Mouse (Mus musculus) cerebellum, postnatal 4 days (tissue): ENCODE measurements around the gene Ghr.

Source experiments
- DNase-seq, 2 experiments: peaks; one replicate each; pipeline ENCODE4 v3.0.0; 2022; ENCODE audit warnings: low spot score in 2 of 2, mixed read lengths in 1 of 2

Ghr gene

DNA sequence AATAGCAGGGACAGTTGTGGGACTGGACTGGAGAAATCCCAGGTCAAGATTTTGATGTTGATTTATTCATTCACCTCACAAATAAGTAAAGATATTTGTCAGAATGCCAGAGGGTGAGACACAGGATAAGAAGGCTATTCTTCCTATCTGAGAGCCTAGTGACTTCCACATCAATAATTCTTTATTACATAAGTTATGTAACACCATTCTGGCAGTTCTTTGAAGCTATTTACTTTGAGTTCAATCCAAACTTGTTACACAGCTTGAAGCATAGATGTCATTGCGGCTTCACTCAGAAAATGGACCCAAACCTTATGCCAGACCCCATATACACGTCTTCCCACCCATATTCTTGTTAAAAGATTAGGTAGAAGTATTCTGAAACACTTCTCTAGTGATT, 133.7 kb downstream of the Ghr start:
- DNase-seq, result no peak

DNA sequence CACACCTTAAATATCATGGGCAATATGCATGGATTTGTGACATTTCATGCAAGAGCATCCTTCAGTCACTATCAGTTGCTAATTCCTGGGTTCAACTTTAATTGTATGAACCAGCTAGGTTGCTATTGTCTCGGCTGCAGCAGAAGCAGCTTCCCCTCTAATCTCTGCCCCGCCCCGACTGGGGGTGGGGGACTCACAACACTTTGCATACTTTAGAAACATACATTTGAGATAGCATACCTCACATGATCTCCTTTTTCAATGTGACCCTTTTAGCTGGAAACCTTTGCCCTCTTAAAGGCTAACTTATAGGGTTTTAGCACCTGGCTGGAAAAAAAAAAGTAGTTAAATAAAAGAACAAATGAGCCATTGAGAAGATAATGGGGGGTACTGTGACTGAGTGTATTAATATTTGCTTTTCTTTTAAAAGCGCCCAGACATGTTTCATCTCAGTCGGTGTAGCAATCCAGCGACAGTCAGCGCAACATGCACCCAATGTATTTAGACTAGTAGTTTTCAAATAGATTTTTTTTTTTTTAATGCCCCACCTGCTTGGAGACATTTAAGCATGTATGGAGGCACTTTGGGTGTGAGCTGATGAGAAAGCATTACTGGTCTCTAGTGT, 137.9 kb downstream of the Ghr start:
- DNase-seq, result no peak

DNA sequence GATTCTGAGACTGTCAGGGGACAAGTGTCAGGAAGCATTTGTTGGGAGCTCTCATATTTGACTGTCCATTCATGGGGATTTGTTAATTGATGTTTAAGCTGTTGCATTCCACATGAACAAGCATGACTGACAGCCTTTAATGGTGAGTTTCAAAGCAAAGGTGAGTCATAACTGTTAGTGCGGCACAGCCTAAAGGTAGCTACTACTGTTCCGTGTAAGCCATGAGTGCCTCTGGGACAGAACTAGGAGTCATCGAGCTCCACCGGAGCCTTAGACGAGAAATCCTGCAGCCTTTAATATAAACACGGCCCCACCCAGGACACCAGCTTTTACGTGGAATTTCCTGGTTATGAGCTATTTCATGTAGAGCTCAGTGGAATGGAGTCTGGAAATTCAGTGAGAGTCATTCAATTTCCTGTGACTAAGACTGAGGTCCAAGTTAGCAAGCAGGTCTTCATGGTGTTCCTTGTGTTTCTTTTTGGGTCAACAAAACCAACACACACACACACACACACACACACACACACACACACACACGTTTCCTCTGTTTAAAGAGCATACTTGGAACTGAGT, 138.8 kb downstream of the Ghr start:
- no peak for DNase-seq

DNA sequence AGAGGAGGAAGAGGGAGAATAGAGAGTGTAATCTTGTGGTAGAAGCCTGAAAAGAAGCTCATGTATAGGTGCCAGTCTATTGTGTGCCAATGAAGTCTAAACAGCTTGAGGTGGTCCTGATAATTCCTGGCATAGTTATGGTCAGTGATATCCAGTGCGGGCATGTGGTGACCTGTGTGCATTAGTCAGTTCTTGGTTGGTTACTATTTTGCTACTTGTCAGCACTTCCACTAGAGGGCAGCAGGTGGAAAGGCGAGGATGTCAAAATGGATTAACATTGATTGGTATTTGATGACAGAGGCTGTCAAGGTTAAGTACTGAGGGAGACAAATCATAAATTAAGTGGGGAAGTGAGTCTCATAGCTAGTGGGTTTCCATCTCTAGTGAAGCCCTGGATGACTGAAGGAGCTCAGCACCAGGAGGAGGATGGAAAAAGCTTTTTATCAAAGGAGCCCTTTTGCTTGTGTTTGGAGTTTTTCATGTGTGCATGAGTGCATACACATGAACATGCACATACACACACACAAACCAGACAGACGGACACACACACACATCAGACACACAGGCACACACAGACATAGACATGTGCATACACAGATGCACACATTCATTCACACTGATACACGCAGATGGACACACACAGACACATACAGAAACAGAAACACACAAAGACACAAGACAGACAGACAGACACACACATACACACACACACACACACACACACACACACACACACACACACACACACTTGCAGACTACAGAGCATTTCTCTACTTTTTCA, 141.6 kb downstream of the Ghr start:
- peak in 1 of 2 experiments; percentile 8 for DNase-seq

DNA sequence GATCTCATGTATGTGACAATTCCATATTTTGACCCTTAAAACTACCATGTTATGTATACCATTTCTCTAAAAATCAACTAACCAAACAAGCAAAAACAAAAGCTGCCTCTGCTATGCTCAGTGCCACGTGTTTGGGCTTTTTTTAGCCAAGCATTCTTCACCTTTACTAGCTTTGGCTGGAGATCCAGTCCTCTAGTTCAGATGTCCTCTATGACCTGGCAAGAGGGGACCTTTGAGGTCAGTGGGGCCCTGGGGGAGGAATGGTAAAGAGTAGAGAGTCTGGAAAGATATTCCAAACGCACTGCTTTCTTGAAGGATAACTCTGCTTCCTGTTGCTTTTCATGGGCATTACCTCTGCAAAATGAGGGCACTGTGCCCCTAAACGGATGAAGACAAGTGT, 145.9 kb downstream of the Ghr start:
- no peak for DNase-seq

DNA sequence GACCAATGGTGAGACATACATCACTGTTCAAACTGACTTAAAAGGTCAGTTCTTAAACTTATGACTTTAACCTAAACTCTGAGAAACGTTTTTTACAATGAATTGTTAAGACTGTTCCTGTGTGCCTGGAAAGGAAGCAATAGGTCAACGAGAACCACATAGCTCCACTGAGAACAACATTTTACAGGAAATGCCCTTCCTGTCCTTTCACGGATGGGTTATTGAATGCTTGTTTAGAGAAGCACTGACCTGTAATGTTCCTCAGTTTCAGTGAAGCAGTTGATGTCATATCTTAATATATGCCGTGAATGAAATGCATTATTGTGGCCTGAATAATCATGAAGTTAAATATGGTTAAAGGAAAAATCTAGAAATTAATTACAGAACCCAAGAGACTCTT, 147.7 kb downstream of the Ghr start:
- no peak for DNase-seq

DNA sequence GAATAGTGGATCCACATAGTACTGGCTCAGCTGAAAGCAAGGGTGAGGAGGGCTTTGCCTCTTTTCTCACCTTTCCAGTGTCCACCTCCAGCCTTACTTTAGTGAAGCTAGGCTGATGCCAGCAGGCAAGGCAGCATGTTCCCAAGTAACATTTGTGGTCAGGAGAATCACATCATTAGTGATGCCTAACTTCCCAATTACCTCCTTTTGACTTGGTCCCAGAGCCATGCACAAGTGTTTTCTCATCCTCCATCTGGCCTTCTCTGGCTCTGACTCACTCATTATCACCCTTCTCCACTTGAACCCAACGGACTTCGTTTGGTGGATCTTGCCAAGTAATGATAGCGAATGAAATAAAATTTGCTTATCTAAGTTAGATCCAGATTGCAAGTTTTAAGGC, 148.8 kb downstream of the Ghr start:
- DNase-seq, result peak in 1 of 2 experiments; percentile 5

DNA sequence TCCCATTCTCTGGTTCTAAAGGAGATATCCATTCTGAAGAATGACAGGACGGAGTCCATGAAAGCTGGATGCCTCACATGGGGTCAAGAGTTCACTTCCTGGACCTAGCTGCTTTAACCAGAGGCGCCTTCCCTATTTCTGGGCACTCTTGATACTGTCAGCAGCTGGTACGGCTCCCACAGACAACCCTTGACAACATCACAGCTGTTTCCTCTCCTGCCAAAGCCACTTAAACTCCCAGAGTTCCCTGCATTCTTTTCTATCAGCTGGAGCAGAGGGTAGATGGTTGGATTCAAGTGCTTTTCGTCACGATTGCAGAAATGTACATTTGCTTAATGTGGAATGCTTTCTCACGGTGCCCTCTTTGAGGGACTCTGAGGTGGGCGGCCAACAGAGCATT, 150.0 kb downstream of the Ghr start:
- no peak for DNase-seq

DNA sequence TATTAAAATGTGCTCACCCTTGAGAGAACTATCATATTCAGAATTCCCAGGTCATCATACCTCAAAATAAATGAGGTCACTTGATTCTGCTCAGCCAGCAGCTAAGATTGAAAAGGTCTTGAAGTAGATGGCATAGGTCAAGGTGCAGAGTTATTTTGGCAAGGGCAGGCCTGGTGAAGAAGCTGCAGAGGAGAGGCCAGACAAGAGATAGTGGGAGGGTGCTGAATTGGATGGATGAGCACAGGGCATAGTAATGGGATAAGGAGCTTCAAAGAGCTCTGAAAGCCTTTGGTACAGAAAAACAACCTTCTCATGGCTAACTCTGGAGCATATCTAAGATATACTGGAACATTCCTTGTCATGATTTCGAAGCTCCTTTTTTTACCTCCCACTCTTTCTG, 150.5 kb downstream of the Ghr start:
- no peak for DNase-seq

DNA sequence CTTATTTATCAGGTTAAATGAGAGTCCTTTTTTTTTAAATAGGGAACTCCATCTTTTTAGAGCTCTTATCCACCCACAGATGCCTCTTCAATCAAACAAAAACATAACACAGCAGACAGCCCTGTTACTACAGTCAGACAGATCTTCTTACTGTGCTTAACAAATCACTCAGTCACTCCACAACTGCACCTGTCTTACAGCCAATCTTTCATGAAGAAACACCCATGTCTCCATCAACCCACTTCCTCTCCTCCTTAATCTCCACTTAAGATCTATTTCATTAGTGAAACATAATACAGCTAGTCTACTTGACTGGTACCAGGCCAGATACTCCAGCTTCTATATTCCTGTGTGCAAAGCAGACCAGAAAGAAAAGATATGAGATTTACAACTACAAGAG, 153.9 kb downstream of the Ghr start:
- DNase-seq, result no peak

DNA sequence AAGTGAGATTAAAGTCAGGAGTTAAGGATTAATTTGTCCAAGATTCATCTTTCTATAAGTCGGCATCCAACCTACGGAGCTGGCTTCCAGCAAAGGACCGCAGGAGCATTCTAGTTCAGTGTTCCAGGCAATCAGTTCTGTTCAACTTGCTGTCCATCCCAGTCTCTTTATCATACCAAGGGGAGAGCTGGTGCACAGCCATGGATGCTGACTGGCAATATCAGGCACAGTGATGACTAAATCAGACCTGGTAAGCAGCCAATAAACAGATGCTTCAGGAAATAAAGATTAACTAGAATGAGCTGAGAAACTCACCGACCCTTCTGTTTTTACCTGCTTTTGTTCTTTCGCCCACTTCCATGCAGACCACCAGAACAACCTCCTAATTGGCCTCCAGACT, 154.3 kb downstream of the Ghr start:
- no peak for DNase-seq

DNA sequence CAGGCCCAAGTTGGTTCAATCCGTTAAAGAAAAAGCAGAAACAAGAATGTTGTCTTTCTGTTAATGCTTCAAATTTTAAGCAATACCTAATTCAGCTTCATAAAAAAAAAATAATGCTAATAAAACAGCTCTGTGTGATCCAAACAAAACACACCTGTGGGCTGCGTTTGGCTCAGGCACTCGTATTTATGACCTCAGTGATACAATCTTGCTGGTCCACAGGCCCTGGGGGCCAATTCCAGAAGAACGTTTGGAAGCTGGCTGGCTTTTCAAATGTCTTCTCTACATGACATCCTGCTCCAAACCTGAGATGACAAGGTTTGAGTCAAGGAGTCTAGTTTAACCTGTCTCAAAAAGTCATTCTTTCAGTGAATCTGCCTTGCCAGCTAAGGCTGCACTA, 156.9 kb downstream of the Ghr start:
- no peak for DNase-seq

DNA sequence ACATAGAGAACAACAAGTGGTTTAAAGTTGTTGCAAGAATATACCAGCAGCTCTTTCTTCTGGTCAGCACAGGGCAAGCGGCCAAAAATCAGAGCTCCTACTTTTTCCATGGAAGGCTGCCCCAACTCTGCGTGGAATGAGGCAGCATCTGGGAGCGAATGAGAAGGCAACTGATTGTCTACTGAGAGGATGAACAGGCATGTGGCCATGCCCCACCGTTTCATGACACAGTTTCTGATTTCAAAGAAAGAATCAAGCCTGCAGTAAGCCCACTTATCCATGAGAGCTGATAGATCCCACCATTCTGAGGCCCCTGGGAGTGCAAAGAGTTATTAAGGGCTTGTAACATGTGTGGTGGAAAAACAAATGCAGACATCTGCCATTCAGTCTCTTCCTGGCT, 160.1 kb downstream of the Ghr start:
- peak in 1 of 2 experiments; percentile 13 for DNase-seq

DNA sequence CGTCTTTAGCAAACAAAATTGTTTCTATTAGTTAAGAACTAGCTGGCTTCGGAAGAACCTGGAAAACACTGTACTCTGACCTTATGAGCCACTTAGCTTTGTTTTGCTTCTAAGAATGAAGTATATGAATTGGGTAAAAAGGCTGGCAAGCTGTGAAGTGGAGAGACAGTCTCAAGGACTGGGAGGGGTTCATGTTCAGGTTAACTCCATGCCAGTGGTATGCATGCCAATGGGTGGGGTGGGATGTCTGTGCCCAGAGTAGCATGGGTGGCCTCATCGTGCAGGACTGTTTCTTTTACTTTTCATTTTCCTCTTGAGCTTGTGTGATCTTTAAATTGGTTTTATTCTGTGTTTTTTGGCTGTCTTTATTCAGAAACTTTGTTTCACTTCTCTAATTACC, 165.6 kb downstream of the Ghr start:
- no peak for DNase-seq

DNA sequence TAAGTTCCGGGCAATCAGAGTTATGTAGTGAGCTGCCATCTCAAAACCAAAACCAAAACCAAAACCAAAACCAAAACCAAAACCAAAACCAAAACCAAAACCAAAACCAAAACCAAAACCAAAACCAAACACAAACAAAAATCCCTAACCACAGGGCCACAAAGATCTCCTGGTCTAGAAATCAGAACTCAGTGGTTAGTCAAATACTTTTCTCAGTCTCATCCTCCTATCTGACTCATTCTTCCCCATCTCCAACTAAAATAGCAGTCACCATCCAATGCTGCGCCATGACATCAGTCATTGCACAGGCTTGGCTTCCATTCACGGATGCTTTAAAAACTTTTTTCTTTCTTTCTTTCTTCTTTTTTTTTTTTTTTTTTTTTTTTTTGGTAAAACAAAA, 170.2 kb downstream of the Ghr start:
- no peak for DNase-seq

DNA sequence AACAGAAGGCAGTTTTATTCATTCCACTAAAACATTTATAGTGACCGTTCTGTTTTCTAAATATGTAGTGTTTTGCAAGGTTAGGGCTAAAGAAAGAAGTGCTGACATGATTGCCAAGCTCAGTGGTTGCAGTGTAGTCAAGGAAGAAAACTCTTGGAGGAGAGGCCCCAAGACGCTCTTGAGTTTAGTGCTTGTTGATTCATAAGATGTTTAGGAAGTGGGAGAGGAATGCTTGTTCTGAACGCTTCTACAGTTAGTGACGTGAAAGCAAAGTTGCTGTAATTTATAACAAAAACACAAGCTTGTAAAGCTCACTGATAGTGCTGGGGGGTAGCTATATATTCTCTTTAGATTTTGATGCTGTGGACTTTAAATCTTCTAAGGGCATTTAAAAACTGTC, 174.8 kb downstream of the Ghr start:
- DNase-seq, result no peak

DNA sequence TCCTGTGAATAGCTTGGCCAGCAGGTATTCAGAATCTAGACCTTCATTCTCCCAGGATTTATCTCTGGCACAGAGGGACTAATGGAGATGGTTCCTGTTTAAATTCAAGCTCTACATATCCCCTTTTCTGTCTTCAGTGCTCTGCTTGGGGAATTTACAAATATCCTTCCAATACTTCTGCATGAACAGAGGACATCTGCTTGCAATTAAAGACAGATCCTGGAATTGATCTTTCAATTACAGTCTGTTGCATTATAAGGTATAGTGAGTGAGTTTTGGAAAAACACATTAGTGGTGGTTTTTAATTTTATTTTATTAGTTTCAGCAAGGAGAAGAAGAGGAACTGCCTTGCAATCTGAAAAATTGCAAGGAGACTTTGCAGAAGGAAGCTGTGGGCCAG, 184.1 kb downstream of the Ghr start:
- no peak for DNase-seq

DNA sequence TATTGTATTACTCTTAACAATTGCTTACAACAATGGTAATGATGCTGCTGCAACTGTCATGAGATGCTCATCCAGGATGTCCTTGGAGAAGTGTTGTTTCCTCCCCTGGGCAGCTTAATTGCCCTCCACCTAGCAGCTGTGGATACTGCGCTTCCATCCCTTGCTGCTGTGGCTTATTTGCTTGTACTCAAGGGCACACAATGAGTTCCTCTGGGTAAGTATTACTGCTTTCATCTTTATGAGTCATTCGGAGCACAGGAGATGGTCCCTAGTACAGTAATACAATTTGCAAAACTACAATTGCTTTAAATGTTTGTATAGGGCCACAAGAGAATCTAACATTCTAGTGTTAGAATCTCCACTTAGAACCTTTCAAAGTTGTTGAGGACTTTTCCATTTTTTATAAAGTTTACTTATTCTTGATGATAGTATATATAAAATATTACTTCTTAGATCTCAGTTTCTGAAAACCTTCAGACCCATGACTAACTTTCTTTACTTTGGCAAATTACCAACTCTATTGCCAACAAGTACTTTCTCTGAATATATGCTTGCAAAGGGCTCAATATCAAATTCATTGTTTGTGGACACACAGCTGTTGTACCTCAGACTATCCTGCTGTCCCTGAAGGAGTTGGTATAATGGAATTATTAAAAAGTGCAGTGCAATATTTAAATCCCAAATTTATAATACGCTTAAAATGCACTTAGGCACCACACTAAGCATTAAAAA, 185.8 kb downstream of the Ghr start:
- DNase-seq, result no peak

DNA sequence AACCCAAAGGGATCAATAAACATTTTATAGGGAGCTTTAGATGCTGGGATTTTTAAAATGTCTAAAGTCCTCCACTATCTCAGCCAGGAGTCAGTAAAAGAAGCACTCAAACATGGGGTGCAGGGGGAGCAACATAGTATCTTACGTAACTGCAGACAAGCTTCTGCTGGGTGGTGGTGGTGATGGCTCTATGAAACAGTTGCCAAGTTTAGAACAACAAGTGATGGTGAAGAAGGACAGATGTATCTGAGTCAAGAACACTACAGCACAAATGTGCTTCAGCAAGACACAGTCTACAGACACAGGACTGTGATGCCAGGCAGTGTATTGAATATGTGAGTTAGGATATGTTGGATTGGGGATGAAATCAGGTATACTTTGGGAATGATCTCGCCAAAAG, 187.1 kb downstream of the Ghr start:
- DNase-seq, result no peak

DNA sequence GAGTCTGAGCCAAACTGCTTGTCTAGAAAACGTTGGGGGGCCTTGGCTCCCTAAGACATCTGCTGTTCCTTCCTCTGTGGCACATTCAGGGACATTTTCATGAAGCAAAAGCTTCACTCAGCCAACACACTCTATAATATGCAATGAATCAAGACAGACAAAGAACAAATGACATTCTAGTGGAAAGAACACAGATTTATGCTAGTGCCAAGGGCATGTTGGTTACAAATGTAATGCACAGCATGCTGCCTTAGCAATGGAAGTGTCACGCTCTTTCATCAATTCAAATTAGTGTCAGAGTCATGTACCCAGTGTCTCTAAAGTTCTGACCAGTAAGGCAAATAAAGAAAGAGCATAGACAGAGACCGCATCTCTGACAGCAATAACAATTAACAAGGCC, 187.6 kb downstream of the Ghr start:
- no peak for DNase-seq

DNA sequence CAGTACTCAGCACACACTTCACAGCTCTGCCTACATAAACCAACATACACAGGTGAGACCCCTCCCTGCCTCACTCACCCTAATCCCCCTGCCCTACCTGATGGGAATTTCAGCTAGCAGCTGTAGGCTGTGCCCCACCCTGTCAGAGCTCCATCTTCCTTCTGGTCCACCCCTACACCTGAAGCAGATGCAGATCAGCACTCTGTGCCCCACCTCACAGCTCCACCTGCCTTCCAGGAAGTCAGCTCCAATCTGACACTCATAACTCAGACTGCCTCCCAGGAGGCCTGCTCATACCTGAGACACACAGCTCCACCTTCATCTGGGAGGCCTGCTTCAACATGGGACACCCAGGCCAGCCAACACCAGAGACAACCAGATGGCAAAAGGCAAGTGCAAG, 192.6 kb downstream of the Ghr start:
- no peak for DNase-seq

DNA sequence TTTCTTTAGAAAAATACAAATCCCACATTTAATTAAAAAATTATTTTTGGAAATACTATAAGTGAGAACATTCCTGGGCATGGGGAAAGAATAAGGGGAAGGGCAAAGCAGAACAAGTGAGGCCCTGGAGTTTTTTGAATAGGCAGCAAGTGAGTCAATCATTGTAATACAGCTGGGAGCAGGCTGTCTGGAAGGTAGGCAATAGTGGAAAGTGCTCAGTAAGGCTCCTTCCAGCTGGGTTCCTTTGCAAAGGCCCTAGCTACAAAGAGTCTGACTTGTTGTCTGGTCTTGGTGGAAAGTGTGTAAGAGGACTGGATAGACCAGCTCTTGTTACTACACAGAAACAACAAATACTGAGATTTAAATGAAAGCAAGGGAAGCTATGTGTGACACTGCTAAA, 194.3 kb downstream of the Ghr start:
- no peak for DNase-seq

DNA sequence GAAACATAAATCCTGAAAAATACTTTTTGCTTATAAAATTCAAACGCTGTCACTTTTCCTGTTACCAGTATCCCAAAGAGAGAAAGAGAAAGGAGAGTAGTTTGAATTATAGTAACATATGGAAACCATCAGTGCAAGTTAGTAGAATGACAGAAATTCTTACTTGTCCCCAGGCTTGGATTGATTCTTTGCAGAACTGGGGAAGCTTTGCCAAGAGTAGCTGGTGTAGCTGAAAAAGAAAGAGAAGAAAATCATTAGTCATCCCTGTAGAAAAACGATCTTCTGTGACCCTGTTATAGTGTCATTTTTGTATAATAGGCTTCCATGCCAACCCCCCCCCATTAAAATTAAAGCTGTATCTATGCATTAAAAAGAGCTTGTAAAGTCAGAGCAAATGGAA, 194.8 kb downstream of the Ghr start:
- DNase-seq, result no peak
